Mouse (Mus musculus) C3H10T1/2 (cell line): ENCODE results near the gene Dcx. TPM values are rescaled to one million over a fixed set of nuclear protein-coding genes. Genes with fewer than 3 reads are reported as not detected.

Experiments used
- polyA plus RNA-seq, 2 experiments: library from polyadenylated mRNA; unstranded; fragments of >200 nt; fragmentation: generic; extraction: Trizol; gene quantifications; one replicate each; pipeline ENCODE4 v1.2.1; 2012; ENCODE audit warnings: missing spikeins in 2 of 2

Gene Dcx
- polyA plus RNA-seq = not detected

GRCm38 (mm10) chrX:143932958-143933357 lies at the start of gene Dcx:
TSS of gene Dcx (minus strand) at chrX:143933311.

GRCm38 (mm10) chrX:143827212-143827611 lies 105.9 kb downstream of the Dcx start, which contains the start of gene Capn6:
TSS of gene Capn6 (minus strand) at chrX:143827414.

Other genes starting within 250 kb of the Dcx start
- 10 to 100 TPM in 1 of 2 experiments, under 1 TPM in 1; 0.13 to 19.9 TPM for gene Capn6, start 105.9 kb downstream of the Dcx start, polyA plus RNA-seq
- gene A730046J19Rik, start 220.4 kb upstream of the Dcx start, polyA plus RNA-seq = not detected